Mouse (Mus musculus) ES-E14 (cell line): ENCODE results near the gene Capn2.

Source experiments
- CHD2 ChIP-seq: IDR thresholded peaks from 2 replicates; pipeline ENCODE4 v1.6.1; 2014; ENCODE audit warnings: mild to moderate bottlenecking, low read depth, low read length, inconsistent platforms
- HCFC1 ChIP-seq: IDR thresholded peaks from 2 replicates; pipeline ENCODE4 v1.6.1; 2012; ENCODE audit warnings: low read length, inconsistent platforms, borderline replicate concordance; ENCODE audit not compliant: insufficient read depth
- MAFK ChIP-seq: IDR thresholded peaks from 2 replicates; pipeline ENCODE4 v1.6.1; 2014; ENCODE audit warnings: mild to moderate bottlenecking, low read depth, low read length, inconsistent platforms; ENCODE audit not compliant: insufficient read depth
- ZC3H11A ChIP-seq: IDR thresholded peaks from 2 replicates; pipeline ENCODE4 v1.6.1; 2012; ENCODE audit warnings: low read depth, mild to moderate bottlenecking, inconsistent platforms, low read length, borderline replicate concordance
- ZNF384 ChIP-seq: IDR thresholded peaks from 2 replicates; pipeline ENCODE4 v1.6.1; 2012; ENCODE audit warnings: low read depth, low read length, inconsistent platforms

DNA sequence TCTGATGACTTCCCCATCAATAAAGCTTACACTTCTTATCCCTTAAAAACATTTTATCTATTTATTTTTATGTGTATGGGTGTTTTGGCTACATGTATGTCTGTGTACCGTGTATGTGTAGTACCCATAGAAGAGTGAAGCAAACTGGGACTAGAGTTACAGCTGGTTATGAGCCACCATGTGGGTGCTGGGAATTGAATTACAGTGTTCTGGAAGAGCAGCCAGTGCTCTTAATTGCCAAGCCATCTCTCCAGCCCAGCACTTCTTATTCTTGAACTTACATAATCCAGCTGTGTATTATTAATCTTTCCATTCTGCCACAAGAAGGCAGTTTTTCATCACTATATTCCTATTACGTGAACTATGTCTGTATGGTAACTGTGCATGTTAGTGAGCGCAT, 97.9 kb downstream of the Capn2 start:
- no peak for TF ChIP-seq CHD2
- no peak for TF ChIP-seq ZNF384
- no peak for TF ChIP-seq MAFK
- TF ChIP-seq ZC3H11A, result no peak
- TF ChIP-seq HCFC1, result no peak
